Mouse (Mus musculus) hindbrain, embryonic 12.5 days (tissue): ENCODE data around the gene Abcc10. TPM values are rescaled to one million over a fixed set of nuclear protein-coding genes. Genes with fewer than 3 reads are reported as not detected.

Experiments used
- ATAC-seq: fragments of 200-750 bp; cut with Nextera tagmentation; 2 replicates; pipeline ENCODE4 v1.8.0; 2017; ENCODE audit warnings: moderate TSS enrichment; ENCODE audit not compliant: low FRiP score
- H3K27ac ChIP-seq: fragments of 300-500 bp; sonication (generic); 2 replicates; pipeline ENCODE4 v1.5.1; 2016; ENCODE audit warnings: mild to moderate bottlenecking
- H3K27me3 ChIP-seq: fragments of 300-500 bp; sonication (generic); 2 replicates; pipeline ENCODE4 v1.6.1; 2016; ENCODE audit warnings: mild to moderate bottlenecking
- H3K36me3 ChIP-seq: fragments of 300-500 bp; sonication (generic); 2 replicates; pipeline ENCODE4 v1.6.1; 2016; ENCODE audit warnings: mild to moderate bottlenecking
- H3K4me1 ChIP-seq: fragments of 300-500 bp; sonication (generic); 2 replicates; pipeline ENCODE4 v1.6.1; 2016
- H3K4me2 ChIP-seq: fragments of 300-500 bp; sonication (generic); replicated peaks from 2 replicates; pipeline ENCODE4 v1.6.1; 2016; ENCODE audit warnings: mild to moderate bottlenecking
- H3K4me3 ChIP-seq: fragments of 300-500 bp; sonication (generic); 2 replicates; pipeline ENCODE4 v1.5.1; 2016; ENCODE audit warnings: mild to moderate bottlenecking
- H3K9ac ChIP-seq: fragments of 300-500 bp; sonication (generic); 2 replicates; pipeline ENCODE4 v1.6.1; 2016; ENCODE audit warnings: mild to moderate bottlenecking, moderate library complexity
- H3K9me3 ChIP-seq: fragments of 300-500 bp; sonication (generic); replicated peaks from 2 replicates; pipeline ENCODE4 v1.6.1; 2016; ENCODE audit warnings: mild to moderate bottlenecking
- WGBS: fragments of 180-500 bp; shearing (Covaris S2); methylation state at CpG from one replicate; pipeline ENCODE4 v1.1.7; 2016; 5-methylcytosine and 5-hydroxymethylcytosine counted together
- polyA plus RNA-seq: library from polyadenylated mRNA; unstranded; fragments of >200 nt; fragmentation: Nextera tagmentation; extraction: Ambion mirVana; gene quantifications from 2 replicates; pipeline ENCODE4 v1.2.1, GENCODE M21; 2016

Gene Abcc10
- polyA plus RNA-seq, 1 experiment from 2014 or later: 9.7 TPM

GRCm38 (mm10) chr17:46268026-46268720 is 60.0 kb downstream of the Abcc10 start:
- peaks cover 65% of the 10 kb centered on the region for H3K36me3 ChIP-seq
- H3K9ac ChIP-seq: peak overlapping the region; percentile 13; the same call in 1 of the 2 replicates
- H3K4me3 ChIP-seq: no peak overlapping the region
- H3K27ac ChIP-seq: no peak overlapping the region
- WGBS: 78% methylated on average over 10 of the region's 10 CpGs
- H3K4me1 ChIP-seq: no peaks in the 10 kb centered on the region; the same call in 1 of the 2 replicates
- no peaks in the 10 kb centered on the region for H3K9me3 ChIP-seq
- no peaks in the 10 kb centered on the region for H3K27me3 ChIP-seq
- ATAC-seq: no peak
- H3K4me2 ChIP-seq: no peak overlapping the region

- Histone ChIP-seq H3K9ac (no peak overlapping the region), H3K4me3 (no peak overlapping the region), H3K36me3 (peaks cover 72% of the 10 kb centered on the region), H3K4me2 (no peak overlapping the region), H3K27ac (no peak overlapping the region), H3K9me3 (no peaks in the 10 kb centered on the region), H3K4me1 (no peaks in the 10 kb centered on the region; the same call in 1 of the 2 replicates), H3K27me3 (no peaks in the 10 kb centered on the region)
- ATAC-seq: no peak
- WGBS: 89% methylated on average over 7 of the region's 7 CpGs
These were observed 60.6 kb downstream of the Abcc10 start for GRCm38 (mm10) chr17:46267511-46267910.

GRCm38 (mm10) chr17:46266986-46267385 is 61.2 kb downstream of the Abcc10 start:
- Histone ChIP-seq H3K36me3 (peaks cover 77% of the 10 kb centered on the region), H3K9ac (no peak overlapping the region), H3K4me2 (no peak overlapping the region), H3K9me3 (no peaks in the 10 kb centered on the region), H3K4me1 (no peaks in the 10 kb centered on the region; the same call in 1 of the 2 replicates), H3K27me3 (no peaks in the 10 kb centered on the region), H3K27ac (no peak overlapping the region), H3K4me3 (no peak overlapping the region)
- no peak for ATAC-seq
- WGBS: 62% methylated on average over 6 of the region's 6 CpGs

- Histone ChIP-seq H3K4me1 (no peaks in the 10 kb centered on the region; the same call in 1 of the 2 replicates), H3K27me3 (no peaks in the 10 kb centered on the region), H3K36me3 (peaks cover 80% of the 10 kb centered on the region), H3K4me3 (no peak overlapping the region), H3K9me3 (no peaks in the 10 kb centered on the region), H3K9ac (no peak overlapping the region), H3K4me2 (no peak overlapping the region), H3K27ac (no peak overlapping the region)
- ATAC-seq: 0 out of 2 replicates have a peak, but pooled peaks have one; percentile 7
- 33% methylated on average over 14 of the region's 14 CpGs for WGBS
These were observed 62.1 kb downstream of the Abcc10 start for GRCm38 (mm10) chr17:46265918-46266618.

- ATAC-seq: no peak
- Histone ChIP-seq H3K4me3 (no peak overlapping the region), H3K4me1 (no peaks in the 10 kb centered on the region; the same call in 1 of the 2 replicates), H3K9ac (no peak overlapping the region), H3K4me2 (no peak overlapping the region), H3K36me3 (peaks cover 84% of the 10 kb centered on the region), H3K27me3 (no peaks in the 10 kb centered on the region), H3K9me3 (no peaks in the 10 kb centered on the region), H3K27ac (no peak overlapping the region)
- 85% methylated on average over 12 of the region's 12 CpGs for WGBS
These were observed 62.6 kb downstream of the Abcc10 start for GRCm38 (mm10) chr17:46265502-46265901.

- 93% methylated on average over 5 of the region's 5 CpGs for WGBS
- Histone ChIP-seq H3K4me1 (no peaks in the 10 kb centered on the region; the same call in 1 of the 2 replicates), H3K4me3 (no peak overlapping the region), H3K36me3 (peaks cover 89% of the 10 kb centered on the region), H3K27me3 (no peaks in the 10 kb centered on the region), H3K27ac (no peak overlapping the region), H3K9ac (no peak overlapping the region), H3K9me3 (no peaks in the 10 kb centered on the region), H3K4me2 (no peak overlapping the region)
- ATAC-seq: no peak
These were observed 65.9 kb downstream of the Abcc10 start for GRCm38 (mm10) chr17:46262201-46262694.

GRCm38 (mm10) chr17:46259675-46260074 is 68.5 kb downstream of the Abcc10 start:
- no peak for ATAC-seq
- no peak overlapping the region for H3K27ac ChIP-seq
- 90% methylated on average over 17 of the region's 17 CpGs for WGBS
- H3K36me3 ChIP-seq: peaks cover 83% of the 10 kb centered on the region
- no peak overlapping the region for H3K4me3 ChIP-seq
- H3K9ac ChIP-seq: no peak overlapping the region
- peaks cover 9% of the 10 kb centered on the region for H3K4me1 ChIP-seq
- H3K4me2 ChIP-seq: no peak overlapping the region
- peaks cover 13% of the 10 kb centered on the region for H3K27me3 ChIP-seq
- H3K9me3 ChIP-seq: no peaks in the 10 kb centered on the region

GRCm38 (mm10) chr17:46258279-46259053 is 69.7 kb downstream of the Abcc10 start:
- Histone ChIP-seq H3K27me3 (peaks cover 18% of the 10 kb centered on the region), H3K27ac (no peak overlapping the region), H3K4me3 (no peak overlapping the region), H3K36me3 (peaks cover 71% of the 10 kb centered on the region), H3K4me2 (no peak overlapping the region), H3K4me1 (peaks cover 16% of the 10 kb centered on the region), H3K9ac (no peak overlapping the region), H3K9me3 (no peaks in the 10 kb centered on the region)
- ATAC-seq: no peak
- WGBS: 86% methylated on average over 30 of the region's 30 CpGs

- Histone ChIP-seq H3K36me3 (peaks cover 60% of the 10 kb centered on the region), H3K4me3 (peak overlapping the region; percentile 79; the same call in 1 of the 2 replicates), H3K9me3 (no peaks in the 10 kb centered on the region), H3K4me2 (peak overlapping the region; percentile 99), H3K4me1 (peaks cover 20% of the 10 kb centered on the region), H3K27ac (no peak overlapping the region), H3K9ac (0 out of 2 replicates have a peak overlapping the region, but pooled peaks have one; percentile 41), H3K27me3 (peaks cover 18% of the 10 kb centered on the region)
- ATAC-seq: 0 out of 2 replicates have a peak, but pooled peaks have one; percentile 9
- WGBS: 33% methylated on average over 6 of the region's 6 CpGs
These were observed 73.0 kb downstream of the Abcc10 start for GRCm38 (mm10) chr17:46255147-46255546.

- peak overlapping the region; percentile 99 for H3K4me2 ChIP-seq
- peak; percentile 26 for ATAC-seq
- H3K4me3 ChIP-seq: peak overlapping the region; percentile 79
- peaks cover 18% of the 10 kb centered on the region for H3K27me3 ChIP-seq
- under 1% methylated on average over 41 of the region's 54 CpGs for WGBS
- peak overlapping the region; percentile 60 for H3K27ac ChIP-seq
- H3K4me1 ChIP-seq: peaks cover 28% of the 10 kb centered on the region
- H3K9ac ChIP-seq: peak overlapping the region; percentile 82
- peaks cover 56% of the 10 kb centered on the region for H3K36me3 ChIP-seq
- H3K9me3 ChIP-seq: no peaks in the 10 kb centered on the region
These were observed 74.0 kb downstream of the Abcc10 start for GRCm38 (mm10) chr17:46254106-46254505.

GRCm38 (mm10) chr17:46253452-46254084 is 74.6 kb downstream of the Abcc10 start, which contains the start of gene Lrrc73:
Gene Lrrc73, plus strand, starts transcription at chr17:46253531.
- Histone ChIP-seq H3K27me3 (peaks cover 18% of the 10 kb centered on the region), H3K36me3 (peaks cover 51% of the 10 kb centered on the region), H3K4me3 (peak within 1 kb of the TSS; percentile 79), H3K9ac (peak within 1 kb of the TSS; percentile 82), H3K4me2 (peak within 1 kb of the TSS; percentile 99), H3K4me1 (peaks cover 34% of the 10 kb centered on the region), H3K27ac (peak within 1 kb of the TSS; percentile 60), H3K9me3 (no peaks in the 10 kb centered on the region)
- peak; percentile 89 for ATAC-seq
- WGBS: 2% methylated on average over 39 of the region's 48 CpGs
